Mouse (Mus musculus) heart, postnatal 25 days (tissue): ENCODE measurements around the gene Sf3b2. TPM values are rescaled to one million over a fixed set of nuclear protein-coding genes. Genes with fewer than 3 reads are reported as not detected.
A peak's percentile ranks its signal among the peaks of the same experiment; 100 is the strongest.

Experiments used
- DNase-seq: peaks from one replicate; pipeline ENCODE4 v3.0.0; 2022; ENCODE audit warnings: low spot score
- intact Hi-C: fragments of 180-260 bp; cut with DNase I; formaldehyde crosslinking; loops from one replicate; pipeline ENCODE4 v1.15.1; 2025
- total RNA-seq, 2 experiments: library from RNA; stranded (reverse); gene quantifications; 2 replicates each; pipeline ENCODE4 v1.2.3; 2021

Sf3b2 gene
- total RNA-seq, result 100 to 1,000 TPM; 110 to 115 TPM

DNA sequence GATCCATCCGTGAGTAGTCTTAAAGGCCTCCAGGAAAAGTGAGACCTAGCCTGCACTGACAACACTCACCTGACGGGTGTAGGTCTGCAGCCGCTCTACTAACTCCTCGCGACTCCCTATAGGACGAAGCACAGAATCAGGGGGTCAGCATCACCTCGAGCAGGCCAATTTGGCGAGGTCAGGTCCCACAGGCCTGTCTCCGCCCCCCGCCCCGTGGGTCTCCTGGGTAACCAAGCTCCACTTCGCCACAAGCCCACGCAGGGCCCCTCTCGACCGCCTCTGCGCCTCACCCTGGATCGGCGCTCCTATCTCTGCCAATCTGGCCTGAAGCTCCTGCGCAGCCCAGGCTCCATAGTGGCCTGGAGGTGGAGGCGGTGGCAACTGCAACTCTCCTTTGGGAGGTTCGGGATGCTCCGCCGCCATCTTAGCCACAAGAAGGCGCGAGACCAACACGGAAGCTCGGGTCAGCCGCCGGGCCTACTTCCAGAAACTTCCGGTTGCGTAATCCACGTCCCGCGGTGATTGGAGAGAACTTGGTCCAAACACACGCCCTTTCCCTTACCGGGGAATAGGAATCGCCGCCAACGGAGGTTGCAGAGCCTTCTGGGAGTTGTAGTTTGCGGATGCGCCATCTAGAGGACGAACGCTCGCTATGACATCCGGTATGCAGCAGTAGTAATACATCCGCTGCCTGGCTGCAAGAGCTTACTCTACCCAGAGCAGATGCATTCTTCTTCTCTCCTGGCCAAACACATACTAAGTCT is at the start of gene Sf3b2:
TSS of gene Sf3b2 (minus strand) at position 484 of the 764 bp plus-strand sequence.
- peak; percentile 97 for DNase-seq
- intact Hi-C loops, result loop anchor here (2.0 to 5.0 kb wide), 2 partner anchors 20 to 188 kb away; partner anchors contain the start of gene Rab1b

DNA sequence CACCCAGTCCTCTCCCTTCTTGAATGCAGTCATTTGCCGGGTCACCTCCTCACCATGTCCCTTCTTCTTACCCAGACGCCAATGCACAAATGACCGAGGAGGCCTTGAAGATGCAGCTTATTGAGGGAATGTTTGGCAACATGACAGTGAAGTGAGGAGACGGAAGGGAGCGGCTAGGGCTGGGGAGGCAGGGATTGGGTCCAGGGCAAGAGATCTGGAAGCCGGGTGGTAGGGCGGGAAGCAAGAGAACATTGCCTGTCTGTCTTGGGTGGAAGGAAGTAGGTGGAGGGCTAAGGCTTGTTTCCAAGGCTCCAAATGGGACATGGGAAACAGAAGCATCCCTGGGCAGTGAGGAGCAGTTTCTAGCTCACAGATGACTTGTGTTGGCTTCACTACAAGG is 46.1 kb upstream of the Sf3b2 start:
- intact Hi-C loops, result no loop called here
- peak; percentile 48 for DNase-seq

DNA sequence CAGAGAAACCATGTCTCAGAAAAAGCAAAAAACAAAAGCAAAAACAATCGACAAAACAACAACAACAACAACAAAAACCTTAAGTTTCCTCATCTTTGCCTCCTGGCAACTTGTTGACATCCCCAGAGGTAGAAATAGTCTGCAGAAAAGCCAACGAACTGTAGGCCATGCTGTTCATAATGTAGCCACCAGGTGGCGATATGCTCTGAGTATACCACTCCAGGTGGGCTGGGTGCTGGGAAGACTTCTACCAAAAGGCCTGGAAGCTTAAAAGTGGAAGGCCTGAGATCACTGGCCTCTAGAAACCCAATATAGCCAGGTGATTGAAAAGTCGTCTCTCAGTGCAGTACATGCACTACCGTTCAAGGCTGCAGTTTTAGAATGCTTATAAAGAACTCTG is 42.7 kb upstream of the Sf3b2 start:
- intact Hi-C loops, result loop anchor here (1.0 kb wide), 1 partner anchor 10 kb away; no protein-coding TSS in a partner anchor
- peak; percentile 23 for DNase-seq

DNA sequence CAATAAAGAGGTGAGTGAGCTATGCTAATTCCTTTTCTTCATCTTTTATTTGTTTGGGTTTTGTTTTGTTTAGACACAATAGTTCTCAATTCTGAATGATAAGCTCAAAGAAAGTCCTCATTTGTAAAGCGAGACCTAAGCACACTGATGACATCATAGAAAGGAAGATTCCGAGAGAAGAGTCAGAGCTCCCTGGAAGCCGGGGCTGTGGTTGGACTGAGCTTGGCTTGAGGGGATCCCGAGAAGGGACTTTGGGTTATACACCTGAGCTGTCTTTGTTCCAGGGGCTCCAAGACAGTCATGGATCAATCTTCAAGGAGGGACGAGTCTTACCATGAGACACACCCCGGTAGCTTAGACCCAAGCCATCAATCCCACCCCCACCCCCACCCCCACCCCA is 40.2 kb upstream of the Sf3b2 start, which contains the start of gene Catsper1:
TSS of gene Catsper1 (plus strand) at position 301 of the 400 bp plus-strand sequence.
- DNase-seq, result no peak
- intact Hi-C loops, result no loop called here

DNA sequence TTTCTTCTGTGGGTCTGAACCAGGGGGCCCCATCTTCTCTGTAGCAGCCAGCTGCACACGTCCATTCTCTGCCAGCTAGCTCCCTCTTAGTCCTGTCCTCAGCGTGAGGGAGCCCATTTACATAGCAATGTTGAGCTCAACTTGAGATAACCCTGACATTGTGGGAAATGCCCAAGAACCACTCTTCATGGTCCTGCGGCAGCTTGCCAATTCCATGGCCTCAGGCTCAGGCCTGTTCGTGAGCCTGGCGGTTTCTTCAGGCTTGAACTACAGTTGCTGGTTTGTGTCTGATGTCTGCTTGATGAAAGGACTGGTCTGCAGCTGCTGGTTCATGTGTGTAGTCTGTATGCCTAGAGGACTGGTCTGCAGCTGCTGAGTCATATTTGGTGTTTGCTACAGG is 39.5 kb upstream of the Sf3b2 start:
- intact Hi-C loops, result no loop called here
- DNase-seq, result no peak

DNA sequence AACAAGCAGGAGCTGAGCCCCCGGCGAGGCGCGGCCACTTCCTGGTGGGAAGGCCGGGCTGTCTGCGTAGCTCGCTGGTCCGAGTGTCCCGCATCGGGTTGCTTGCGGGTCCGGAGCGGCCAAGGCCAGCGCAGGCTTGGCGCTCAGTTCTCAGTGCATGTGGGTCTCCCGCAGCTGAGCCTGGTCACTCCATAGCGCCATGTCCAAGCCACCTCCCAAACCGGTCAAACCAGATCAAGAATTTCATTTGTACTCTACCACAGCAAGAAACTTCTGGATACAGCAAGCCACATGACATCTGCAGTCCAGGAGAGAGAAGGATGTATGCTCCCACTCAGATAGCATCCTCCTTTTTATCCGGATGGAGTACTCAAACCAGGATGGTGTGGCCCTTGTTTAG is 32.7 kb upstream of the Sf3b2 start:
- DNase-seq, result no peak
- intact Hi-C loops, result no loop called here

DNA sequence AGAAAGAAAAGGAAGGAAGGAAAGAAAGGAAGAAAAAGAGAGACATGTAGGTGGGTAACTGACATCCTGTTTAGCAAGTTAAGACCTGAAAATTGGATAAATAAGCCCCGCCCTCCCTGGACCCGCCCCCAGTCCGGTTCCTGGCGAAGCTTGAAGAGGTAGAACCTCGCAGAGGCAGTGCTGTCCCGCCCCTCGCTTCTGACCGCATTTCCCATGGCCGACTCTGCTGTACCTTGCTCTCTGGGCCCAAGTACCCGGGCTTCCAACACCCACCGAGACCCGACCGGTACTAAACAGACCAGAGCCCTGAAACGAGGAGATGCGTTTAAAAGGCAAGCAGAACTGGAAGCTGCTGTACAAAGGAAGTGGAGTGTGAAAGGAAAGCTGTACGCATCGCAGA is 28.5 kb upstream of the Sf3b2 start:
- no peak for DNase-seq

DNA sequence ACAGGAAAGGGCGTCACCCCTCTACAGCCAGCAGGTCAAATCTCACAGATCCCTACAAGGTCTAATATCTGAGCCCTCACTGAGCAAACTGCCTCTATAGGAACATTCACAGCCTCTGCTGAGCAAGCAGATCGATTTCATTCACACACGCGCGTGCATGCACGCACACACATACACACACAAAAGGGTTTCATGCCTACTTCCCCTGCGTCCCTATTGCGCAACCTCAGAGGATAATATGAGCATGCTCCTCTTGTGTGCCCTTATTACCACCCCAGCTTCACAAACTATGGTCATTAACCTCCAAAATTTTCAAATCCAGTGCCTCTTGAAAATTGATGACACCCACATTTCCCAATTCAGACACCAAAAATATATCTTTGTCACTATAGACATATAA is 17.9 kb upstream of the Sf3b2 start:
- no peak for DNase-seq
- intact Hi-C loops, result no loop called here

More for the DNA sequence above, 28.5 kb upstream of the Sf3b2 start:
- intact Hi-C loops, result no loop called here

DNA sequence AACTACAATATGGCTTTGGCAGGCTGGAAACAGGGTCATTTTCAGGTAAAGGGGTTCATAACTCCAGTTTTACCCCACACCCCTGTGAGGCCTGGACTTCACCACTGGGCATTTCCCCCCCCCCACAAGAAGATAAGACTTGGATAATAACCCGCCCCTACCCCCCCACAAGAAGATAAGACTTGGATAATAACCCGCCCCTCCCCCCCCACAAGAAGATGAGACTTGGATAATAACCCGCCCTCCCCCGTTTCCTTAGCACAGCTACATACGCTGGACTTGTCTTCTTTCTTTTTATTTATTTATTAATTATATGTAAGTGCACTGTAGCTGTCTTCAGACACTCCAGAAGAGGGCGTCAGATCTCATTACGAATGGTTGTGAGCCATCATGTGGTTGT is 13.8 kb upstream of the Sf3b2 start:
- intact Hi-C loops, result no loop called here
- no peak for DNase-seq

DNA sequence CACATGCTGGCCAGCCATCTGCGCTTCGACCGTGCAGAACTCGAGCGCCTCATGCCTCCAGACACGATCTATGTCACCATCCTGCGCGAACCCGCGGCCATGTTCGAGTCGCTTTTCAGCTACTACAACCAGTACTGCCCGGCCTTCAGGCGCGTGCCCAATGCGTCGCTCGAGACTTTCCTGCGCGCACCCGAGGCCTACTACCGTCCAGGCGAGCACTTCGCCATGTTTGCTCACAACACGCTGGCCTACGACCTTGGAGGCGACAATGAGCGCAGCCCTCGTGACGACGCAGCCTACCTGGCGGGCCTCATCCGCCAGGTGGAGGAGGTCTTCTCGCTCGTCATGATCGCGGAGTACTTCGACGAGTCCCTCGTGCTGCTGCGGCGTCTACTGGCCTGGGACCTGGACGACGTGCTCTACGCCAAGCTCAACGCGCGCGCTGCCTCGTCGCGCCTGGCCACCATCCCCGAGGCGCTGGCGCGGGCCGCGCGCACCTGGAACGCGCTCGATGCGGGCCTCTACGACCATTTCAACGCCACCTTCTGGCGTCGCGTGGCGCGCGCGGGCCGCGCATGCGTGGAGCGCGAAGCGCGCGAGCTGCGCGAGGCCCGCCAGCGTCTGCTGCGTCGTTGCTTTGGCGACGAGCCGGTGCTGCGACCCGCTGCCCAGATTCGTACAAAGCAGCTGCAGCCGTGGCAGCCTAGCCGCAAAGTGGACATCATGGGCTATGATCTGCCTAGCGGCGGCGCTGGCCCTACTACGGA is 11.9 kb upstream of the Sf3b2 start:
- intact Hi-C loops, result no loop called here
- no peak for DNase-seq

DNA sequence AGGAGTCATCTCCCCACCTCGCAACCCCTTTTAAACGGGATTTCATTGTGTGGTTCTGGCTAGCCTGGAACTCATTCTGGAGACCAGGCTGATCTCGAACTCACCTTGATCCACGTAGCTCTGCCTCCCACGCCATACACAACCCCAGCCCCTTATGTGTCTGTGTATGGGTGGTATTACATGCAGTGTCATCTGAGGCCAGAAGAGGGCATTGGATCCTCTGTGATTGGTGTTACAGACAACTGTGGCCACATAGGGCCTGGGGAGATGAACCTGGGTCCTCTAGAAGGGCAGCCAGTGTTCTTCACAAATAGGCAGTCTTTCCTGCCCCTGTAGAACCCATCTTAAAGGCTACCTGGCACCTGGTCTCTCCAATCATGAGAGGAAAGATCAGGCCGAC is 11.0 kb upstream of the Sf3b2 start:
- intact Hi-C loops, result no loop called here
- no peak for DNase-seq

DNA sequence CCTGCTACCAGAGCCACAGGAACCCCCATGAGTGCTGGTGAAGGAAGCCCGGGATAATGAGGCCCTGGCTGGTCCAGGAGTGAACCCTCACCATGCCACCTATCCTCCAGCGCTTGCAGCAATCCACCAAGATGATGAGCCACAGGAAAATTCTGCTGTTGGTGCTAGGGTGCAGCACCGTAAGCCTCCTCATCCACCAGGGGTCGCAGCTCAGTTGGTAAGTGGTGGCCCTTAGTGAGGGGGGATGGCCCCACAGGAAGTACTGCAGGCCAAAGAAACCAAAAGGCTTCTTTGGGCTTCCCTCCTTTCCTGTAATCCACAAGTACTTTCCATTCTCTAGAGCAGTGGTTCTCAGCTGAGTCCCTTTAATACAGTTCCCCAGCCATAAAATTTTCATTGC is 7.2 kb upstream of the Sf3b2 start:
- intact Hi-C loops, result loop anchor here (5.0 kb wide), 1 partner anchor 45 kb away; the partner anchor contains the start of gene Cst6
- peak; percentile 19 for DNase-seq

DNA sequence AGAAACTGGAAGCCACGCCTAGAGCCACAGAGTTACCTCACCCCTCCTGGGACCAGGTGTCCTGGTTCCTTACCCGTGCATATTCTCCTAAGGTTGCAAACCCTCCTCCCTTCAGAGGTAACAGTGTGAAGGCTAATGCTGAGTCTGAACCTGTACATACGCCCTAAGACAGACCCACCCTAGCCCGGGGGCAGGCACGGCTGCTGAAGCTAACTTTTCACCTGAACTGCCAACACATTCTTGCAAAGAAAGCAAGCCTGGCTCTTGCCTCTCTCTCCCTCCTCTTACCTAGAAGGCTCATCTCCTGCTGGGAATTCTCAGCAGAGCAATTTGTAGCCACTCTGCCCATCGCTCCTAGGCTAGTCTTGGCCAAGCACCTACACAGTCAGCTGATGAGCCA is 5.3 kb upstream of the Sf3b2 start:
- intact Hi-C loops, result loop anchor here (5.0 kb wide), 1 partner anchor 47 kb away; the partner anchor contains the start of gene Cst6
- DNase-seq, result no peak

DNA sequence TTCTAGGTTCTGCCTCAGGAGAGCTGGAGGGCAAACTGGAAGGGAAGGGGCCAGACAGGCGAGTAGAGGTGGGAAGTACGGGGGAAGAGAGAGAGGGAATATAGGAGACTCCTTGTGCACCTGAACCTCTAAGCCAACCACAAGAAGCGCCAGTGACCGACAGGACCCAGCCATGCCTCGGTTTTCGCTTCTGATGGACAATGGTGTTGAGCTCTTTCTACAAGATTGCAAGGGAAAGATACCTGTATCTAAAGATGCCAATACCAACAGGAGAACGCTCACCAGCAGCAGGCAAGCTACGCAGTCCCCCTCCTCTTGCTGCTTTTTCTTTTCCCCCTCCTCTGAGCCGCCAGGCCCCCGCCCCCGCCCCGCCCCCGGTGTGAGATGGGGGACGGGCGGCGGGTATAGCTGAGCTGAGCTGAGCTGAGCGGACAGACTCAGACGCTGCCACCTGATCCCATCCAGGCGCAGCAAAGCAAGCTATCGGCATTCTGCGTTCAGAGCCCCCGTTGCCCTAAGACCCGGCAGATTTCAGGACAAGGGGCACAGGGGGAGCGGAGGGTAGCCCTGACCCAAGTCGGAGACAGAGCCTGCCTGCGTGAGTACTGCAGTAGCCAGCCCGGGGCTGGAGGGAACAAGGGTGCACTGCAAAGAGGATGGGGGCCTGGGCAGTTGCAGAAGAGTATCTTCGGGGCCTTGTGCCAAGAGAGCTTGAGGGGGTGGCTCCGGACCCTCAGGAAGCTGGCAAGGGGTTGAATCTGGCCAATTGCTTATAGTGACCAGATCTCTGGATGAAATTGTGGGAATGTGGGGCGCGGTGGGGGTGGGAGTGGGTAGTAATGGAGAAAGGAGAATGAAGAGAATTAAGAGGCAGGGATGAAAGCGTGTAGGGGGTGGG is 2.9 kb upstream of the Sf3b2 start, which contains the start of gene Gal3st3:
TSS of gene Gal3st3 (plus strand) at position 429 of the 898 bp plus-strand sequence.
- intact Hi-C loops, result loop anchor here (5.0 kb wide), 1 partner anchor 191 kb away; the partner anchor contains the start of gene Rab1b
- DNase-seq, result no peak

DNA sequence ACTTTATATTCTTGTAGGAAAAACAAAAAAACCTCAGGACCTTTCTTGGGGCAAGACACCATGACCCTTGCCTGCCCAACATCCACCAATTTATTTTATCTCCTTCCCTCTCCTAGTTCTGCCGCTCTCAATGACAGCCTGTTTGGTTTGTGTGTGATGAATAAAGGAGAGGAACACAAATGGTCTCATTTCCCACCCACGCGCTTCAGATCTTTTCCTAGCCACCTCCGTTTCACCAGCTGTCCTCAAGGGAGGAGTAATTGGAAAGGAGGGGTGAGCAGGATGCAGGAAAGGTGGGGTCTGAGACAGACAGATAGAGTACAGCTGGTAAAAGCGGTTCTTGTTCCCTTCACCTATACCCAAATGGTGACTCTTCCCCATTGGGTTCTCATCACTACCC is 1.4 kb upstream of the Sf3b2 start:
- intact Hi-C loops, result loop anchor here (5.0 kb wide), 1 partner anchor 189 kb away; the partner anchor contains the start of gene Rab1b

DNA sequence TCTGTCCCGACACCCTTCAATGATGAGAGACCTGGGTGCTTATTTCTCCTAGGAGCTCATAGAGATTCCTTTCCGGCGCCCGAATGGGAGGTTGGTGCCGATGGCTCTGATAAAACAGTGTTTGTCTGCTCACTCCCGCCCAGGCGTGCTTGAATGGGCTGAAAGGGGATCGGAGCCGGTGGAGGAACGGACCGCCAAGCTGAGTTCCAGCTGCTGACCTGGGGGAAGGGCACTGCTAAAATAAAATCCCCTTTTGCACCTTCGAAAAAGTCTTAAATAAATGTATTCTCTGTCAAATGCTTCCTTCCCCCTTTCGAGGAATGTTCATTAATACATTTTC is 451 bp upstream of the Sf3b2 start:
- intact Hi-C loops, result loop anchor here (2.0 to 5.0 kb wide), 2 partner anchors 21 to 188 kb away; partner anchors contain the start of gene Rab1b
- DNase-seq, result no peak

More for the DNA sequence above, 1.4 kb upstream of the Sf3b2 start:
- DNase-seq, result no peak

DNA sequence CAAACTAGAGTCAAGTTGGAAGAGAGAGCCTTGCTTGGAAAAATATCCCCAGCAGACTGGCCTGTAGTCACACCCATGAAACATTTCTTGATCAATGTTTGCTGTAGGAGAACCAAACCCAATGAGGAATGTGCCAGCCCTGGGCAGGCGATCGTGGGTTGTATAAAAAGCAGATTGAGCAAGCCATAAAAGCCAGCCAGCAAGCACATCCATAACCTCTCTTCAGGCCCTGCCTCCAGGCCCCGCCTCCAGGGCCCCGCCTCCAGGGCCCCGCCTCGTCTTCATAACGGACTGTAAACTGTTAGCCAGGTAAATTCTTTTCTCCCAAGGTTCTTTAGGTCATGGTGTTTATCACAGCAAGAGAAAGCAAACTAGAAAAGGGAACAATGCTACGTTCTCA is 16.9 kb downstream of the Sf3b2 start:
- DNase-seq, result no peak
- intact Hi-C loops, result loop anchor here (5.0 kb wide), 1 partner anchor 81 kb away; no protein-coding TSS in a partner anchor

DNA sequence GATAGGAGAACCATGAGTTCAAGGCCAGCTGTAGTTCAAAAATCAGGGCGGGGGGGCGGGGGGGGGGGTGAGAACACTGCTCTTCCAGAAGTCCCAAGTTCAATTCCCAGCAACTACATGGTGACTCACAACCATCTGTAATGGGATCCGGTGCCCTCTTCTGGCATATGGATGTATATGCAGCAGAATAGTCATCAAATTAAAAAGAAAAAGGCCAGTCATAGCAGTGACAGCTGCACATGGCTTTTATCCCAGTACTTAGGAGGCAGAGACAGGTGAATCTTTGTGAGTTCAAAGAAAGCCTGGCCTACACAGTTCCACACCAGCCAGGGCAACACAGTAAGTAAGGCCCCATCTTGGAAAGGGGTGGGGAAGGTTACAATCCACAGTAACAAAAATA is 18.1 kb downstream of the Sf3b2 start:
- intact Hi-C loops, result loop anchor here (5.0 kb wide), 1 partner anchor 80 kb away; no protein-coding TSS in a partner anchor
- DNase-seq, result no peak

DNA sequence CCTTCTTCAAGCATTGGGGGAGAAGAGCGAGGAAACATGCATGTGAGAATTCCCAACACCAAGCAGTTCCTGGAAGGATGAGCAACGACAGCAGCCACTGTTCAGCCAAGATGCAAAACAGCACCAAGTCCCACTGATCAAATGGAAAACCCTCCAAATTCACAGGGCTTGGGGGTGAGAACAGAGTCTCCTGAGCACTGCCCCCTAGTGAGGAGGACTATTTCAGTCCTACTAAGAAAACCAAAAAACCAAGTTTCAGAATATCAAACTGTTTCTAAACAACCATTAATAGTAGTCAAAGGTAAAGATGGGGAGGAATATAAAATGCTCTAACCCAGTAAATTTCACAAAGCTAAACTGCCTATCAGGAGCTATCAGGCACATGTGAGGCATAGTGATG is 18.7 kb downstream of the Sf3b2 start:
- no peak for DNase-seq
- intact Hi-C loops, result loop anchor here (5.0 kb wide), 1 partner anchor 79 kb away; no protein-coding TSS in a partner anchor
